Comparison of ENCODE assay signal across 9 mouse cellular contexts in the genomic region with DNA sequence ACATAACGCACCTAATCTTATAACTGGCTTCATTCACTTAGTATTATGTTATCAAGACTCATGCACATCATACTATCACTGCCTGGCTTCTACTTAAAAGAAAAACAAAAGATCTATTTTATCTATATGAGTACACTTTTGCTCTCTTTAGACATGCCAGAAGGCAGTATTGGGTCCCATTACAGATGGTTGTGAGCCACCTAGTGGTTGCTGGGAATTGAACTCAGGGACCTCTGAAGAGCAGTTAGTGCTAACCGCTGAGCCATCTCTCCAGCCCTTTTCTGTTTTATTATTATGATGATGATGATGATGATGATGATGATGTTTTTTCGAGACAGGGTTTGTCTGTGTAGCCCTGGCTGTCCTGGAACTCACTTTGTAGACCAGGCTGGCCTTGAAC. TPM values are rescaled to one million over a fixed set of nuclear protein-coding genes. Genes with fewer than 3 reads are reported as not detected.
DNase-seq lines count a peak whose midpoint lies in the region; TF ChIP-seq lines count a peak whose summit lies in the region.
"Had no signal": no experiment of that assay in that cellular context is flagged by ENCODE, and none has a peak within 500 bp of the region (broad histone marks: within the 10 kb centered on the region; RNA-seq: fewer than 3 reads in every experiment).

No protein-coding gene starts in this region.

- TF ChIP-seq POLR2A in spleen, adult 2 months (IDR thresholded peaks at IDR 0.05; ENCODE audit: low read depth, low read length) = no peak

- H3K36me3 ChIP-seq in spleen, adult 2 months (ENCODE audit: control insufficient read depth, insufficient read depth, low read length) = peaks cover 2% of the 10 kb centered on the region

- DNase-seq in embryo, embryonic 10 days (ENCODE audit: low spot score) = peak; percentile 53
- no peak for DNase-seq in embryo, embryonic 9.5 days (ENCODE audit: extremely low spot score)
- peak in 1 of 2 experiments; percentile 59 for DNase-seq in spleen, adult 2 months (ENCODE audit: low read depth in 1 of 2, low spot score in 2 of 2)
- DNase-seq in spleen, adult 12 weeks (ENCODE audit: low spot score) = no peak
- DNase-seq in heart, postnatal 4 days = peak; percentile 63
- peak; percentile 77 for DNase-seq in lung, postnatal 36 days
- no peak for DNase-seq in urinary bladder, postnatal 36 days (ENCODE audit: low spot score in 2 of 2)
- no peak for DNase-seq in yolk sac, embryonic 10.5 days (ENCODE audit: low spot score)

- no peaks in the 10 kb centered on the region for H3K27me3 ChIP-seq in spleen, adult 2 months (ENCODE audit: control insufficient read depth, insufficient read depth, low read length)

- TF ChIP-seq CTCF in spleen, adult 2 months (IDR thresholded peaks at IDR 0.05; ENCODE audit: extremely low read depth, insufficient read depth, insufficient read length, insufficient replicate concordance) = peak; percentile 44; the same call in 1 of the 2 replicates

- H3K4me1 ChIP-seq in spleen, adult 2 months (ENCODE audit: control insufficient read depth, insufficient read depth, insufficient read length) = no peaks in the 10 kb centered on the region

- H3K27ac ChIP-seq in spleen, adult 2 months (ENCODE audit: insufficient read depth, low read length) = no peak overlapping the region

- H3K4me3 ChIP-seq in spleen, adult 2 months (ENCODE audit: extremely low read depth, insufficient read depth, insufficient read length) = no peak overlapping the region
- H3K4me3 ChIP-seq: myocyte had no signal

- 42% methylated on average over 3 of the region's 3 CpGs for WGBS in spleen, adult 2 months

RNA-seq across cellular contexts. Expression of a gene that starts 13.4 kb away (rescaled TPM):
- polyA plus RNA-seq in spleen, adult 2 months (2012; rRNA removed) = 37.7 and 38.5 TPM in 2 replicates
- total RNA-seq in heart, postnatal 4 days (2021) = 10 to 100 TPM; 78.7 to 80.5 TPM

RNA-seq across cellular contexts. Expression of a gene that starts 19.4 kb away (rescaled TPM):
- 56.1 and 61.0 TPM in 2 replicates for polyA plus RNA-seq in spleen, adult 2 months (2012; rRNA removed)
- 10 to 100 TPM; 37.4 to 38.0 TPM for total RNA-seq in heart, postnatal 4 days (2021)

RNA-seq across cellular contexts. Expression of a gene that starts 21.0 kb away (rescaled TPM):
- 12.0 and 14.6 TPM in 2 replicates for polyA plus RNA-seq in spleen, adult 2 months (2012; rRNA removed)
- 10 to 100 TPM; 16.5 to 17.1 TPM for total RNA-seq in heart, postnatal 4 days (2021)

RNA-seq across cellular contexts. Expression of a gene that starts 39.0 kb away (rescaled TPM):
- polyA plus RNA-seq in spleen, adult 2 months (2012; rRNA removed) = 76.5 and 84.4 TPM in 2 replicates
- 10 to 100 TPM; 28.0 to 28.9 TPM for total RNA-seq in heart, postnatal 4 days (2021)

RNA-seq across cellular contexts. Expression of a gene that starts 49.4 kb away (rescaled TPM):
- polyA plus RNA-seq in spleen, adult 2 months (2012; rRNA removed) = 4.1 and 6.2 TPM in 2 replicates
- 1 to 10 TPM; 3.9 to 4.8 TPM for total RNA-seq in heart, postnatal 4 days (2021)

Comparison
In these comparisons a context has a peak if more than half of its experiments do, and no peak if none do; other contexts are left out.
1. DNase-seq: peak in embryo, embryonic 10 days (single experiment), heart, postnatal 4 days (single experiment) and lung, postnatal 36 days (single experiment); none in embryo, embryonic 9.5 days (single experiment), spleen, adult 12 weeks (single experiment), urinary bladder, postnatal 36 days (0 of 2) and yolk sac, embryonic 10.5 days (single experiment).